Mouse (Mus musculus): ENCODE results near the gene Myh10.

The Myh10 gene

GRCm38 (mm10) chr11:68745374-68746200, 54.2 kb downstream of the Myh10 start:
- peak; percentile 25 to 29 for DNase-seq (ENCODE audit: low spot score in 2 of 2)

- no peak for DNase-seq (ENCODE audit: low spot score in 2 of 2)
Measured at GRCm38 (mm10) chr11:68748121-68748520, 56.8 kb downstream of the Myh10 start.

- DNase-seq (ENCODE audit: low spot score in 2 of 2) = no peak
Measured at GRCm38 (mm10) chr11:68750206-68750605, 58.8 kb downstream of the Myh10 start.

GRCm38 (mm10) chr11:68750938-68751337, 59.6 kb downstream of the Myh10 start:
- peak; percentile 26 to 41 for DNase-seq (ENCODE audit: low spot score in 2 of 2)

- DNase-seq (ENCODE audit: low spot score in 2 of 2) = no peak
Measured at GRCm38 (mm10) chr11:68754283-68754682, 62.9 kb downstream of the Myh10 start.

- DNase-seq (ENCODE audit: low spot score in 2 of 2) = no peak
Measured at GRCm38 (mm10) chr11:68756456-68757348, 65.3 kb downstream of the Myh10 start.

- no peak for DNase-seq (ENCODE audit: low spot score in 2 of 2)
Measured at GRCm38 (mm10) chr11:68759691-68760090, 68.3 kb downstream of the Myh10 start.

GRCm38 (mm10) chr11:68761155-68761554, 69.8 kb downstream of the Myh10 start:
- DNase-seq (ENCODE audit: low spot score in 2 of 2) = no peak

GRCm38 (mm10) chr11:68761664-68762063, 70.3 kb downstream of the Myh10 start:
- no peak for DNase-seq (ENCODE audit: low spot score in 2 of 2)

- no peak for DNase-seq (ENCODE audit: low spot score in 2 of 2)
Measured at GRCm38 (mm10) chr11:68764622-68765021, 73.3 kb downstream of the Myh10 start.

- DNase-seq (ENCODE audit: low spot score in 2 of 2) = no peak
Measured at GRCm38 (mm10) chr11:68767762-68768542, 76.6 kb downstream of the Myh10 start.

GRCm38 (mm10) chr11:68769770-68770510, 78.6 kb downstream of the Myh10 start:
- DNase-seq (ENCODE audit: low spot score in 2 of 2) = no peak

GRCm38 (mm10) chr11:68776147-68776655, 84.8 kb downstream of the Myh10 start:
- DNase-seq (ENCODE audit: low spot score in 2 of 2) = no peak

- DNase-seq (ENCODE audit: low spot score in 2 of 2) = no peak
Measured at GRCm38 (mm10) chr11:68777933-68778332, 86.6 kb downstream of the Myh10 start.

- no peak for DNase-seq (ENCODE audit: low spot score in 2 of 2)
Measured at GRCm38 (mm10) chr11:68778855-68779254, 87.5 kb downstream of the Myh10 start.

- no peak for DNase-seq (ENCODE audit: low spot score in 2 of 2)
Measured at GRCm38 (mm10) chr11:68779735-68780465, 88.5 kb downstream of the Myh10 start.

GRCm38 (mm10) chr11:68780466-68781114, 89.2 kb downstream of the Myh10 start:
- no peak for DNase-seq (ENCODE audit: low spot score in 2 of 2)

- DNase-seq (ENCODE audit: low spot score in 2 of 2) = no peak
Measured at GRCm38 (mm10) chr11:68782336-68782735, 91.0 kb downstream of the Myh10 start.

- no peak for DNase-seq (ENCODE audit: low spot score in 2 of 2)
Measured at GRCm38 (mm10) chr11:68785813-68786212, 94.5 kb downstream of the Myh10 start.

GRCm38 (mm10) chr11:68787222-68787621, 95.9 kb downstream of the Myh10 start:
- no peak for DNase-seq (ENCODE audit: low spot score in 2 of 2)
